Mouse (Mus musculus): ENCODE results near the gene 1810065E05Rik. TPM values are rescaled to one million over a fixed set of nuclear protein-coding genes. Genes with fewer than 3 reads are reported as not detected.

The 1810065E05Rik gene
- total and polyA plus RNA-seq, 2 experiments: 0.22 TPM; not detected in 1

DNA sequence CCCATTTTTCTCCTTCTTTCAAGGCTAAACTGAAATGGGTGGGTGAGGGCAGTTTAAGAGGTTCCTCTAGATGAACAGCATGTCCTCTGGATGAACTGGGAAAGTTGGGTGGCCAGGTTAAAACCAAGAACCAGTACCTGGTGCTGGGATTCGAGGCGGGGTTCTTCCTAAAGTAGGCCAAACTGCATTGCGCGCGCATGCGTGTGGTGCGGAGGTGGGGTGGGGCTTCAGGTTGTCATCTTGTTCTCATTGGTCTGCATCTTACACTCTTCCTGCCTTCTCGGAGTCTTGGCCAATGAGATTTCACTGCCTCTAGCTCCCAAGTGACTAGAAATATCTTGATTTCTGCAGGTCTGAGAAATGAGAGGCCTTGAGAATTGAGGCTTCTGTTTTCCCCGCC lies 31.8 kb downstream of the 1810065E05Rik start, which contains the start of gene Lypd9:
Gene Lypd9 (minus strand): TSS at position 165 of the 400 bp plus-strand sequence.
- WGBS: 91% methylated on average over 9 of the region's 9 CpGs
- Histone ChIP-seq H3K36me3 (ENCODE audit: control insufficient read depth, insufficient read depth, low read length) (no peaks in the 10 kb centered on the region), H3K4me1 (ENCODE audit: control insufficient read depth, insufficient read depth, low read length) (no peaks in the 10 kb centered on the region), H3K27ac (replicated peaks; ENCODE audit: insufficient read depth, low read depth, low read length) (no peak within 1 kb of the TSS), H3K4me3 (ENCODE audit: insufficient read depth, low read depth, low read length) (no peak within 1 kb of the TSS), H3K9ac (ENCODE audit: low read depth, low read length) (no peak within 1 kb of the TSS), H3K27me3 (ENCODE audit: control insufficient read depth, insufficient read depth, low read length) (no peaks in the 10 kb centered on the region), H3K79me2 (ENCODE audit: control insufficient read depth, insufficient read depth, low read length) (no peaks in the 10 kb centered on the region)
- TF ChIP-seq CTCF (IDR thresholded peaks at IDR 0.05; ENCODE audit: low read depth, low read length): no peak
- TF ChIP-seq POLR2A (IDR thresholded peaks at IDR 0.05; ENCODE audit: extremely low read depth, insufficient read depth, low read length): no peak
- no peak for DNase-seq (ENCODE audit: extremely low read depth, low read depth, low spot score)

DNA sequence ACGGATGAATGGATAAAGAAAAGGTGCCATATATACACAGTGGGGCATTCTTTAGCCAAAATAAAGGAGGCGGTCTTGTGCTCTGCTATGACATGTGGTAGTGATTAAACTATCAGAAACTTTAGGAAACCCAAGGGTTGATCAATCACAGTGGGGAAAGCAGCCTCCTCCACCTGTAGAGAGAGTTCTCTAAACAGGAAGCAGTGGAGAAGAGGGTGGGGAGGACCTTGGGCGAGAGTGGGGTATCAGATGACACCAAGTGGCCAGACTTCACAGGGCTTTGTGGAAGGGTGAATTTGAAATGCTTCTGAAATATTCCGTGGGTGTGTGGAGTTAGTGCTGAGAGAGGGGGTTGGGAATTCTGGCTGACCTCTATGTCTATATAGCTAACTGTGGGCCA lies 32.7 kb downstream of the 1810065E05Rik start:
- H3K4me3 ChIP-seq (ENCODE audit: insufficient read depth, low read depth, low read length): no peak overlapping the region
- H3K27ac ChIP-seq (replicated peaks; ENCODE audit: insufficient read depth, low read depth, low read length): no peak overlapping the region
- TF ChIP-seq POLR2A (IDR thresholded peaks at IDR 0.05; ENCODE audit: extremely low read depth, insufficient read depth, low read length): no peak
- TF ChIP-seq CTCF (IDR thresholded peaks at IDR 0.05; ENCODE audit: low read depth, low read length): no peak
- H3K4me1 ChIP-seq (ENCODE audit: control insufficient read depth, insufficient read depth, low read length): no peaks in the 10 kb centered on the region
- H3K27me3 ChIP-seq (ENCODE audit: control insufficient read depth, insufficient read depth, low read length): no peaks in the 10 kb centered on the region
- H3K36me3 ChIP-seq (ENCODE audit: control insufficient read depth, insufficient read depth, low read length): no peaks in the 10 kb centered on the region
- no peak for DNase-seq (ENCODE audit: extremely low read depth, low read depth, low spot score)
- H3K9ac ChIP-seq (ENCODE audit: low read depth, low read length): no peak overlapping the region
- H3K79me2 ChIP-seq (ENCODE audit: control insufficient read depth, insufficient read depth, low read length): no peaks in the 10 kb centered on the region
- WGBS: 60% methylated on average over 4 of the region's 4 CpGs

DNA sequence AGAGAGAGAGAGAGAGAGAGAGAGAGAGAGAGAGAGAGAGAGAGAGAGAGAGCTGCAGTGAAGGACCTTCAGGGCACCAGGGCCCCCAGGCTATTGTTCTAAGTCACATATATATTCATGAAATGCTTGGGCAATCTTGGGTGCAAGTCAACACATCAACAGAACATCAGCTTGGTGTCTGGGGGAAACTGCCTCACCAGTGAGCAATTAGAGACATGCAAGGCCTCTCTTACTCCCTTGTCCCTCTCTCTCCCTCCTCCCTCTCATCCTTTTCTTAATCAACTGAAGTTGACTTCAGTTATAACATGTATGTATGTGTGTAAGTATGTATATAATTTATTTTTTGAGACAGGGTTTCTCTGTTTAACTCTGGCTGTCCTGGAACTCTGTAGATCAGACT lies 41.3 kb downstream of the 1810065E05Rik start, which contains the start of gene Olfr30:
Gene Olfr30 (minus strand): TSS at position 101 of the 400 bp plus-strand sequence.
- no peak for TF ChIP-seq CTCF (IDR thresholded peaks at IDR 0.05; ENCODE audit: low read depth, low read length)
- TF ChIP-seq POLR2A (IDR thresholded peaks at IDR 0.05; ENCODE audit: extremely low read depth, insufficient read depth, low read length): no peak

More for the DNA sequence above, 41.3 kb downstream of the 1810065E05Rik start, which contains the start of gene Olfr30:
- no peak within 1 kb of the TSS for H3K9ac ChIP-seq (ENCODE audit: low read depth, low read length)
- no peak within 1 kb of the TSS for H3K27ac ChIP-seq (replicated peaks; ENCODE audit: insufficient read depth, low read depth, low read length)
- DNase-seq (ENCODE audit: extremely low read depth, low read depth, low spot score): no peak
- no peaks in the 10 kb centered on the region for H3K36me3 ChIP-seq (ENCODE audit: control insufficient read depth, insufficient read depth, low read length)
- no peaks in the 10 kb centered on the region for H3K27me3 ChIP-seq (ENCODE audit: control insufficient read depth, insufficient read depth, low read length)
- no peak within 1 kb of the TSS for H3K4me3 ChIP-seq (ENCODE audit: insufficient read depth, low read depth, low read length)
- no peaks in the 10 kb centered on the region for H3K79me2 ChIP-seq (ENCODE audit: control insufficient read depth, insufficient read depth, low read length)
- no peaks in the 10 kb centered on the region for H3K4me1 ChIP-seq (ENCODE audit: control insufficient read depth, insufficient read depth, low read length)

Other genes with a start within 250 kb of the 1810065E05Rik start
- gene Mrpl22, start 249.4 kb upstream of the 1810065E05Rik start, total RNA-seq (2014; rRNA removed): 34.5 and 41.1 TPM in 2 replicates
- gene Mrpl22, start 249.4 kb upstream of the 1810065E05Rik start, polyA plus RNA-seq (2012; rRNA removed): 57.1 and 63.4 TPM in 2 replicates
- gene Igtp, start 221.6 kb upstream of the 1810065E05Rik start, total RNA-seq (2014; rRNA removed): 32.5 and 33.0 TPM in 2 replicates
- 46.1 and 52.9 TPM in 2 replicates for gene Igtp, start 221.6 kb upstream of the 1810065E05Rik start, polyA plus RNA-seq (2012; rRNA removed)
- gene Irgm2, start 221.5 kb upstream of the 1810065E05Rik start, total RNA-seq (2014; rRNA removed): 21.8 and 23.9 TPM in 2 replicates
- 29.6 and 40.8 TPM in 2 replicates for gene Irgm2, start 221.5 kb upstream of the 1810065E05Rik start, polyA plus RNA-seq (2012; rRNA removed)
- 0.07 TPM in 1 of 2 replicates, not detected in the other for gene 4930438A08Rik, start 146.3 kb upstream of the 1810065E05Rik start, total RNA-seq (2014; rRNA removed)
- gene 4930438A08Rik, start 146.3 kb upstream of the 1810065E05Rik start, polyA plus RNA-seq (2012; rRNA removed): not detected in 2 replicates
- gene Zfp692, start 114.0 kb upstream of the 1810065E05Rik start, total RNA-seq (2014; rRNA removed): 2.3 and 3.0 TPM in 2 replicates
- 5.9 and 8.9 TPM in 2 replicates for gene Zfp692, start 114.0 kb upstream of the 1810065E05Rik start, polyA plus RNA-seq (2012; rRNA removed)
- gene Zfp672, start 90.8 kb upstream of the 1810065E05Rik start, total RNA-seq (2014; rRNA removed): 20.7 and 23.8 TPM in 2 replicates
- gene Zfp672, start 90.8 kb upstream of the 1810065E05Rik start, polyA plus RNA-seq (2012; rRNA removed): 14.9 and 18.6 TPM in 2 replicates
- gene Sh3bp5l, start 90.4 kb upstream of the 1810065E05Rik start, total RNA-seq (2014; rRNA removed): 8.9 and 10.3 TPM in 2 replicates
- 15.8 and 19.6 TPM in 2 replicates for gene Sh3bp5l, start 90.4 kb upstream of the 1810065E05Rik start, polyA plus RNA-seq (2012; rRNA removed)
- not detected in 2 replicates for gene Lypd8, start 42.1 kb upstream of the 1810065E05Rik start, total RNA-seq (2014; rRNA removed)
- 2.6 and 4.0 TPM in 2 replicates for gene Lypd8, start 42.1 kb upstream of the 1810065E05Rik start, polyA plus RNA-seq (2012; rRNA removed)
- gene Gm12253, start 11.4 kb downstream of the 1810065E05Rik start, total RNA-seq (2014; rRNA removed): not detected in 2 replicates
- gene Gm12253, start 11.4 kb downstream of the 1810065E05Rik start, polyA plus RNA-seq (2012; rRNA removed): not detected in 2 replicates
- gene Lypd9, start 31.8 kb downstream of the 1810065E05Rik start, total RNA-seq (2014; rRNA removed): not detected in 2 replicates
- not detected in 2 replicates for gene Lypd9, start 31.8 kb downstream of the 1810065E05Rik start, polyA plus RNA-seq (2012; rRNA removed)
- gene Olfr30, start 41.2 kb downstream of the 1810065E05Rik start, total RNA-seq (2014; rRNA removed): not detected in 2 replicates
- not detected in 2 replicates for gene Olfr30, start 41.2 kb downstream of the 1810065E05Rik start, polyA plus RNA-seq (2012; rRNA removed)
- not detected in 2 replicates for gene Olfr332, start 71.4 kb downstream of the 1810065E05Rik start, total RNA-seq (2014; rRNA removed)
- gene Olfr332, start 71.4 kb downstream of the 1810065E05Rik start, polyA plus RNA-seq (2012; rRNA removed): not detected in 2 replicates
- not detected in 2 replicates for gene Olfr331, start 81.5 kb downstream of the 1810065E05Rik start, total RNA-seq (2014; rRNA removed)
- gene Olfr331, start 81.5 kb downstream of the 1810065E05Rik start, polyA plus RNA-seq (2012; rRNA removed): not detected in 2 replicates
- not detected in 2 replicates for gene Olfr330, start 113.7 kb downstream of the 1810065E05Rik start, total RNA-seq (2014; rRNA removed)
- not detected in 2 replicates for gene Olfr330, start 113.7 kb downstream of the 1810065E05Rik start, polyA plus RNA-seq (2012; rRNA removed)
- not detected in 2 replicates for gene Olfr329-ps, start 125.3 kb downstream of the 1810065E05Rik start, total RNA-seq (2014; rRNA removed)
- not detected in 2 replicates for gene Olfr329-ps, start 125.3 kb downstream of the 1810065E05Rik start, polyA plus RNA-seq (2012; rRNA removed)
- 0.07 TPM in 1 of 2 replicates, not detected in the other for gene Olfr328, start 134.5 kb downstream of the 1810065E05Rik start, total RNA-seq (2014; rRNA removed)
- gene Olfr328, start 134.5 kb downstream of the 1810065E05Rik start, polyA plus RNA-seq (2012; rRNA removed): not detected in 2 replicates
- gene Olfr224, start 149.4 kb downstream of the 1810065E05Rik start, total RNA-seq (2014; rRNA removed): not detected in 2 replicates
- not detected in 2 replicates for gene Olfr224, start 149.4 kb downstream of the 1810065E05Rik start, polyA plus RNA-seq (2012; rRNA removed)
- not detected in 2 replicates for gene Olfr325, start 156.6 kb downstream of the 1810065E05Rik start, total RNA-seq (2014; rRNA removed)
- gene Olfr325, start 156.6 kb downstream of the 1810065E05Rik start, polyA plus RNA-seq (2012; rRNA removed): not detected in 2 replicates
- not detected in 2 replicates for gene Olfr324, start 174.0 kb downstream of the 1810065E05Rik start, total RNA-seq (2014; rRNA removed)
- not detected in 2 replicates for gene Olfr324, start 174.0 kb downstream of the 1810065E05Rik start, polyA plus RNA-seq (2012; rRNA removed)
- gene 2210407C18Rik, start 195.0 kb downstream of the 1810065E05Rik start, total RNA-seq (2014; rRNA removed): 0.27 TPM in 1 of 2 replicates, not detected in the other
- not detected in 2 replicates for gene 2210407C18Rik, start 195.0 kb downstream of the 1810065E05Rik start, polyA plus RNA-seq (2012; rRNA removed)
- not detected in 2 replicates for gene Olfr323, start 209.4 kb downstream of the 1810065E05Rik start, total RNA-seq (2014; rRNA removed)
- not detected in 2 replicates for gene Olfr323, start 209.4 kb downstream of the 1810065E05Rik start, polyA plus RNA-seq (2012; rRNA removed)
- gene Trim58, start 219.4 kb downstream of the 1810065E05Rik start, total RNA-seq (2014; rRNA removed): not detected in 2 replicates
- not detected in 2 replicates for gene Trim58, start 219.4 kb downstream of the 1810065E05Rik start, polyA plus RNA-seq (2012; rRNA removed)
- not detected in 2 replicates for gene Olfr322, start 237.7 kb downstream of the 1810065E05Rik start, total RNA-seq (2014; rRNA removed)
- not detected in 2 replicates for gene Olfr322, start 237.7 kb downstream of the 1810065E05Rik start, polyA plus RNA-seq (2012; rRNA removed)